Mouse (Mus musculus): ENCODE data around the gene Mpp2. TPM values are rescaled to one million over a fixed set of nuclear protein-coding genes. Genes with fewer than 3 reads are reported as not detected.

The Mpp2 gene
- total RNA-seq, 2 experiments from 2014 or later = 2.3 to 2.7 TPM

GRCm38 (mm10) chr11:102024084-102024758 is 64.1 kb downstream of the Mpp2 start:
- no peak for DNase-seq (ENCODE audit: low spot score)
- intact Hi-C loops (cut with DNase I) = no loop called here

GRCm38 (mm10) chr11:102023406-102023805 is 64.9 kb downstream of the Mpp2 start:
- no peak for DNase-seq (ENCODE audit: low spot score)
- intact Hi-C loops (cut with DNase I) = no loop called here

GRCm38 (mm10) chr11:102021196-102021595 is 67.1 kb downstream of the Mpp2 start:
- DNase-seq (ENCODE audit: low spot score) = no peak
- intact Hi-C loops (cut with DNase I) = no loop called here

- intact Hi-C loops (cut with DNase I) = no loop called here
These were observed 68.6 kb downstream of the Mpp2 start for GRCm38 (mm10) chr11:102019736-102020135.

GRCm38 (mm10) chr11:102016136-102016535 is 72.2 kb downstream of the Mpp2 start:
- intact Hi-C loops (cut with DNase I) = no loop called here
- DNase-seq (ENCODE audit: low spot score) = no peak

More at GRCm38 (mm10) chr11:102019736-102020135, 68.6 kb downstream of the Mpp2 start:
- DNase-seq (ENCODE audit: low spot score) = no peak

DNA sequence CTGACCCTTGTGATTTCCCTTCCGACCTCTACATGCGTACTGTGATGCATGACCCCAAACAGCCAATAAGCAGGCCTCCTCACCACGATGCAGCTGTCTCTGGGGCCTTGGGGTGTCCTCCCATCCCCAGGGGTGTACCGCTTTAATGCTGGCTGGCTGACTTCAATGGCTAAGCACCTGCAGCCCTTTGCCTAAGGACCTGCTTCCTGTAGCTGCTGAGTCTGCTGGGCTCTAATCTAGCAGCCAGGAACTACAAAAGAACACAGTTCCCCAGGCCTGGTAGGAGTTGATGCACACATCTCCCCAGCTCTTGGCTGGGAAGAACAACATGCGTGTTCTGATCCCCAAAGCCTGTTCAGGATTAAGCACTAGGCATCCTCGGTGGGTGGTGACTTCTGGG is 72.8 kb downstream of the Mpp2 start:
- intact Hi-C loops (cut with DNase I) = no loop called here
- no peak for DNase-seq (ENCODE audit: low spot score)

GRCm38 (mm10) chr11:102013201-102013600 is 75.1 kb downstream of the Mpp2 start:
- intact Hi-C loops (cut with DNase I) = no loop called here
- no peak for DNase-seq (ENCODE audit: low spot score)

DNA sequence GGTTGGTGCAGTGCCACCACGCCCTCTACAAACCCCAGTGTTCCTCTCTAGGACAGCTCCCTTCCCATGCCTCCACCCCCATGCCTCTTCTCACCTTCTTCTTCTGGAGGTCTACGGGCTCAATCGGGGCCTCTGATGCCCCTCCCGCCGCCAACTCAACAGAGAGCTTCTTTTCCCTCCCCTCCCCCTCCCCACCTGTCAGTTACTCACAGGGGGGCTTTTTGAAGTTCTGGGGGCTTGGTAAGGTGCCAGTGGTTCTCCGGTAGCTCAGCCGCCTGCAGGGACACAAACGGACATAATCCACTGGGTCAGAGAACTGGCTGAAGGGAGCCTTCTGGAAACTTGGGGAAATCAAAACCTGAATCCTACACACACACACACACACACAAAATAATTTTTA is 76.8 kb downstream of the Mpp2 start:
- no peak for DNase-seq (ENCODE audit: low spot score)
- intact Hi-C loops (cut with DNase I) = no loop called here

DNA sequence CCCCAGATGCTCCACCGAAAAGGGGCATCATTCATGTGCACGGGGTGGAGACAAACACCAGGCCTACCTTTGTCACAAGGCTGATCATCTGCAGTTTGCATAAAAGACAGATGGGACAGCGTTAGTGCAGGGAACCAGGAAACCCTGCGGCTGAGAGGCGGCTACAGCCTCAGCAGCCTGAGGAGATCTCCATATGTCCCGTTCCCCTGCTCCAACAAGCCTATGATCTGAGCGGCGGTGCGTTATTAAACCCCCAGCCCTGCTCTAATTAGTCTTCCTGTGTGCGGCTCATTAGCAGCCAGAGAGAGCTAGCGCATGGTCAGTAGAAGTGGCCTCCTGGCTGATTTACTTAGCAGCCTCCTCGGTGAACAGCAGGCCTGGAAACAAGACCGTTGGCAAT is 78.2 kb downstream of the Mpp2 start:
- no peak for DNase-seq (ENCODE audit: low spot score)
- intact Hi-C loops (cut with DNase I) = no loop called here

DNA sequence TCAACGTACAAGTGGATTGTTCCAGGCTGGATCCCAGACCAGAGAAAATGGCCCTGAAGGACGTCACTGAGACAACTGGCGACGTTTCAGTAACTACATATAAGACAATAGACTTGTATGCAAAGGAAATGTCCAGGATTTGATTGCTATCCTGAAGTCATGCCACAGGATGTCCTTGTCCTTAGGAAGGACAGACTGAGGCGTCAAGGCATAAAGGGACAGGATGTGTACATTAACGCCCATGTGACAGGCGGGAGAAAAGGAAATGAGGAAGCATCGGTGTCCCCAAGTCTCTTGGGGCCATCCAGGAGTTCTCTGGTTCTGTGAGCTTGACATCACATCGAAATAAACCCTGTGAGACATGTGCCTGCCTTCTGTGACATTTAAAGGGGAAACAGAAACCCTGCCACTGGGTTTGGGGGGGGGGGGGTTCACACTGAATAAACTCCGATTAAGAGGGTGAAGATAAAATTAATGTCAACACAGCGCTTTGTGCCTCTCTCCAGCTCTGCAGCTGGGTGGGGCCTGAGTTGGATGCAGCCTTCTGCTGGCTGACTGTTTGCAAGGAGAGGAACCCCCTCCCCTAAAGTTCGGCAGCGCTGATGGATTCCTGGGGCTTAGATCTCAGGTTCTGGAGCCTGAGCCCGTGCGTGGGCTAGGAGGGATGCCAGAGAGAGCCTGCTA is 79.2 kb downstream of the Mpp2 start:
- intact Hi-C loops (cut with DNase I) = no loop called here
- DNase-seq (ENCODE audit: low spot score) = no peak

- intact Hi-C loops (cut with DNase I) = no loop called here
- DNase-seq (ENCODE audit: low spot score) = no peak
These were observed 79.9 kb downstream of the Mpp2 start for GRCm38 (mm10) chr11:102008372-102008771.

Other genes with a start within 250 kb of the Mpp2 start
- gene Meox1, start 194.1 kb downstream of the Mpp2 start, total RNA-seq (2021) = 1 to 10 TPM; 7.8 to 9.9 TPM
- gene Sost, start 121.5 kb downstream of the Mpp2 start, total RNA-seq (2021) = 1 to 10 TPM; 1.5 to 1.6 TPM
- not detected for gene Cfap97d1, start 104.2 kb downstream of the Mpp2 start, total RNA-seq (2021)
- 100 to 1,000 TPM; 115 to 122 TPM for gene Dusp3, start 101.5 kb downstream of the Mpp2 start, total RNA-seq (2021)
- 1 to 10 TPM; 1.9 to 2.1 TPM for gene Mpp3, start 60.1 kb downstream of the Mpp2 start, total RNA-seq (2021)
- 10 to 100 TPM; 50.1 to 62.2 TPM for gene Cd300lg, start 47.0 kb downstream of the Mpp2 start, total RNA-seq (2021)
- not detected for gene Ppy, start 12.8 kb upstream of the Mpp2 start, total RNA-seq (2021)
- gene Pyy, start 19.3 kb upstream of the Mpp2 start, total RNA-seq (2021) = not detected
- gene Nags, start 57.0 kb upstream of the Mpp2 start, total RNA-seq (2021) = not detected
- 10 to 100 TPM; 14.3 to 17.5 TPM for gene Tmem101, start 67.9 kb upstream of the Mpp2 start, total RNA-seq (2021)
- 10 to 100 TPM; 46.6 to 51.5 TPM for gene Lsm12, start 96.8 kb upstream of the Mpp2 start, total RNA-seq (2021)
- gene G6pc3, start 101.1 kb upstream of the Mpp2 start, total RNA-seq (2021) = 10 to 100 TPM; 40.3 to 41.8 TPM
- 100 to 1,000 TPM; 129 to 136 TPM for gene Hdac5, start 141.7 kb upstream of the Mpp2 start, total RNA-seq (2021)
- gene BC030867, start 160.4 kb upstream of the Mpp2 start, total RNA-seq (2021) = under 1 TPM; 0.10 to 0.39 TPM
- gene Asb16, start 180.2 kb upstream of the Mpp2 start, total RNA-seq (2021) = under 1 TPM; 0.61 to 0.68 TPM
- 10 to 100 TPM; 20.7 to 23.3 TPM for gene Tmub2, start 196.4 kb upstream of the Mpp2 start, total RNA-seq (2021)
- 10 to 100 TPM; 21.1 to 21.7 TPM for gene Atxn7l3, start 208.1 kb upstream of the Mpp2 start, total RNA-seq (2021)
- gene Ubtf, start 231.2 kb upstream of the Mpp2 start, total RNA-seq (2021) = 10 to 100 TPM; 56.7 to 57.3 TPM

Measured in heart, postnatal 25 days (tissue).